Mouse (Mus musculus) midbrain, embryonic 12.5 days (tissue): ENCODE measurements around the gene Ptprf. TPM values are rescaled to one million over a fixed set of nuclear protein-coding genes. Genes with fewer than 3 reads are reported as not detected.

Source experiments
- ATAC-seq: fragments of 200-750 bp; cut with Nextera tagmentation; 2 replicates; pipeline ENCODE4 v1.8.0; 2017; ENCODE audit warnings: low read depth, moderate TSS enrichment, moderate library complexity; ENCODE audit not compliant: low FRiP score
- H3K27ac ChIP-seq: fragments of 300-500 bp; sonication (generic); replicated peaks from 2 replicates; pipeline ENCODE4 v1.5.1; 2016; ENCODE audit warnings: mild to moderate bottlenecking
- H3K27me3 ChIP-seq: fragments of 300-500 bp; sonication (generic); 2 replicates; pipeline ENCODE4 v1.6.1; 2016; ENCODE audit warnings: mild to moderate bottlenecking
- H3K36me3 ChIP-seq: fragments of 300-500 bp; sonication (generic); 2 replicates; pipeline ENCODE4 v1.6.1; 2016
- H3K4me1 ChIP-seq: fragments of 300-500 bp; sonication (generic); 2 replicates; pipeline ENCODE4 v1.6.1; 2016
- H3K4me2 ChIP-seq: fragments of 300-500 bp; sonication (generic); replicated peaks from 2 replicates; pipeline ENCODE4 v1.6.1; 2016; ENCODE audit warnings: mild to moderate bottlenecking, moderate library complexity
- H3K4me3 ChIP-seq: fragments of 300-500 bp; sonication (generic); 2 replicates; pipeline ENCODE4 v1.5.1; 2016; ENCODE audit warnings: mild to moderate bottlenecking
- H3K9ac ChIP-seq: fragments of 300-500 bp; sonication (generic); replicated peaks from 2 replicates; pipeline ENCODE4 v1.6.1; 2016; ENCODE audit warnings: mild to moderate bottlenecking, moderate library complexity
- H3K9me3 ChIP-seq: fragments of 300-500 bp; sonication (generic); 2 replicates; pipeline ENCODE4 v1.6.1; 2016; ENCODE audit warnings: mild to moderate bottlenecking
- WGBS: fragments of 180-500 bp; shearing (Covaris S2); methylation state at CpG from one replicate; pipeline ENCODE4 v1.1.7; 2016; 5-methylcytosine and 5-hydroxymethylcytosine counted together
- polyA plus RNA-seq: library from polyadenylated mRNA; unstranded; fragments of >200 nt; fragmentation: Nextera tagmentation; extraction: Ambion mirVana; gene quantifications from 2 replicates; pipeline ENCODE4 v1.2.1, GENCODE M21; 2016

Gene Ptprf
- polyA plus RNA-seq, 1 experiment from 2014 or later: 113 TPM

DNA sequence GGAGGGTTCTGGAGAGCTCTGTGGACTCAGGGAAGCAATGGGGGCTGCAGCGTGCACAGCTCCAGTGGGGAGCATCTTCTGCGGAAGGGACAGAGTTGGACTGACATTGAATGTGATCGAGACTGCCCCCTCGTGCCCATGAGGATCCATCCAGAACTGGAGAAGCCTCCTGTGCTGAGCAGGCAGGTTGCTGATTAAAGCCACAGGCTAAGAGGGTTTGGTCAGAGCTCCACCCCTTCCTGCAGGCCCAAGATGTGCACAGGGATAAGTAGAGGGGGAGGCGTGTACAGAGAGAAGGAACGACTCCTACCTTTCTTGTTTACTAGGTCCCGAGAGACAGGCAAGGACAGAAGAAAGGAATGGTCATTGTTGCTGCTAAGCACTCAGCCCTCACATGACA, 69.9 kb downstream of the Ptprf start:
- no peaks in the 10 kb centered on the region for H3K9me3 ChIP-seq
- peaks cover 99% of the 10 kb centered on the region for H3K36me3 ChIP-seq
- H3K4me2 ChIP-seq: no peak overlapping the region
- ATAC-seq: no peak
- WGBS: 83% methylated on average over 7 of the region's 7 CpGs
- H3K9ac ChIP-seq: no peak overlapping the region
- H3K27me3 ChIP-seq: no peaks in the 10 kb centered on the region
- H3K4me3 ChIP-seq: no peak overlapping the region
- H3K4me1 ChIP-seq: no peaks in the 10 kb centered on the region
- H3K27ac ChIP-seq: no peak overlapping the region

GRCm38 (mm10) chr4:118220756-118221155, 70.4 kb downstream of the Ptprf start:
- Histone ChIP-seq H3K9me3 (no peaks in the 10 kb centered on the region), H3K36me3 (peaks cover 99% of the 10 kb centered on the region)
- WGBS: 95% methylated on average over 9 of the region's 9 CpGs

DNA sequence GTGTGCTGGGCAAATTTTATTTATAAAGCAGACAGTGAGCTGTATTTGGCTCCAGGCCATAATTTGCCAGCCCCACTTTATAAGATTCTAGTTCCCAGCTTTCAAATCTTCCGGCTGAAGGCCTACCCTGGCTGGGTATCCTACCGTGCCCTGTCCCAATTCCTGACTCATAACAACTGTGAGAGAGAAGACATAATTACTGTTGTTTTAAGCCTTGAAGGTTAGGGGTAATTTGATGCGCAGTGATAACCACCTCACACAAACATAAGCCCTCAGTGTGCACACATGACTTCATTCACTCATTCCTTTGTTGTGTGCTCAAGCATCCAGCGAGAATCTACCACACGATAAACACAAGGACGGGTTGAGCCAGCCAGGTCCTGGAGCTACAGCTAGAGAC, 71.7 kb downstream of the Ptprf start:
- WGBS: 88% methylated on average over 6 of the region's 6 CpGs

More at GRCm38 (mm10) chr4:118220756-118221155, 70.4 kb downstream of the Ptprf start:
- Histone ChIP-seq H3K4me3 (no peak overlapping the region), H3K27ac (no peak overlapping the region), H3K9ac (no peak overlapping the region), H3K4me1 (no peaks in the 10 kb centered on the region), H3K4me2 (no peak overlapping the region), H3K27me3 (no peaks in the 10 kb centered on the region)
- no peak for ATAC-seq

DNA sequence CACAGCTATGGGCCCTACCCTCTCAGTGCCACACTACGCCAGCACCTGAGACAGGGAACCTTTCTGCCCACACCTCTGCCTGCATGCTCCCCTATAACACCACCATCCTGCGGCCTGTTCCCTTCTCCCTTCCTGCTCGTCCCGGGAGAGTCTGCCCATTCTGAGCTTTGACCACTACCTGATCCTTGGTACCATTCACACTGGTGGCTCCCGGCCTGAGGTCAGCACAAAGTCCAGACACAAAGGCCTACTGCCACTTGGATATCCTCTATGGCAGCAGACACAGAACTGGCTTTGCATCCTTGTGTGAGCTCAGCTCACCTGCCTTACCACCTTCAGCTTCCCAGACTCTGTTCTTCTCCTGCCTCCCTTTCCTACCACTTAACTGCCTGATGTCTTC, 72.7 kb downstream of the Ptprf start:
- H3K4me1 ChIP-seq: no peaks in the 10 kb centered on the region
- 0 out of 2 replicates have a peak overlapping the region, but pooled peaks have one; percentile 10 for H3K27ac ChIP-seq
- no peak for ATAC-seq
- no peaks in the 10 kb centered on the region for H3K9me3 ChIP-seq
- no peak overlapping the region for H3K4me2 ChIP-seq
- no peaks in the 10 kb centered on the region for H3K27me3 ChIP-seq
- H3K4me3 ChIP-seq: no peak overlapping the region
- 87% methylated on average over 5 of the region's 5 CpGs for WGBS
- H3K36me3 ChIP-seq: peaks cover 99% of the 10 kb centered on the region
- H3K9ac ChIP-seq: no peak overlapping the region

More for the DNA sequence above, 71.7 kb downstream of the Ptprf start:
- ATAC-seq: no peak
- H3K4me1 ChIP-seq: no peaks in the 10 kb centered on the region
- peaks cover 99% of the 10 kb centered on the region for H3K36me3 ChIP-seq
- no peaks in the 10 kb centered on the region for H3K9me3 ChIP-seq
- no peak overlapping the region for H3K4me3 ChIP-seq
- no peak overlapping the region for H3K27ac ChIP-seq
- no peak overlapping the region for H3K9ac ChIP-seq
- H3K4me2 ChIP-seq: no peak overlapping the region
- no peaks in the 10 kb centered on the region for H3K27me3 ChIP-seq

DNA sequence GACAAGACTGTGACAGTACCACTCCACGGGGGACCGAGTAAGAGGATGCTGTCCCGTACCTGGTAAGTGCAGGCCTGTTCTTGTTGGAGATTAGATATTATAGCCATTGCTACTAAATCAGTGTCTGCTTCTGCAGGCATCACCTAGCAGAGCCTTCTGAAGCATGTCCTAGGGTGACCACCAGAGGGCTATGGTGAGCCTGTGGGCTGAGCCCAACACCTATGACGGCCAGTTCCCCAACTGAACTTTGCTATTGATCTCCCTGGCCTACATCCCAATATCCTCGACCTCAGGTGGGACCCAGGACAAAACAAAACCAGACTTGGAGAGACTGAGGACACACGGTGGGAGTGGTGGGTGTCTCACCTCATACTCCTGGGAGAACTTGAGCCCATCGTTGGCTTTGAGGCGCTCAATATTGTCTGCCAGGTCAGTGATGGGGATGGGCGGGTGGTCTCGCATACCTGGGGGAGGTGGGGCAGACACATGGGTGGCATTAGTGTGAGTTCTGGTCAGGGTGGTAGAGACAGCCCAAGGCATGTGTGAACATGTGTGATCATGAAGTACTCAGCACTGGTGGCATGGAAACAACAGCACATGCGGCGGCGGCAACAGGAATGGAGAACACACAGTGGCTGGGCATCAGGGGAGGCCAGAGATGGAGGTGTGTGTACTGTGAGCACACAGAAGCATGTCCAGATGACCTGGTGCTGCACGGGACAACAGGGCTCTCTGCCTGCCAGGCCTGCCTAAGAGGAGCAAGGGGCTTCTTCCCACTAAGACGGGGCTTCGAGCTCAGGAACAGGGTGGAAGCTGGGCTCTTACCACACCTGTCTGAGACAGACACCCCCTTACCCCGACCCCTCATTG, 74.2 kb downstream of the Ptprf start:
- Histone ChIP-seq H3K4me3 (no peak overlapping the region), H3K9ac (no peak overlapping the region), H3K4me2 (no peak overlapping the region), H3K27me3 (no peaks in the 10 kb centered on the region), H3K9me3 (no peaks in the 10 kb centered on the region), H3K27ac (no peak overlapping the region), H3K4me1 (no peaks in the 10 kb centered on the region), H3K36me3 (peaks cover 99% of the 10 kb centered on the region)
- peak; percentile 44; the same call in 1 of the 2 replicates for ATAC-seq
- WGBS: 85% methylated on average over 17 of the region's 17 CpGs

GRCm38 (mm10) chr4:118214891-118215290, 76.3 kb downstream of the Ptprf start:
- ATAC-seq: no peak
- Histone ChIP-seq H3K9me3 (no peaks in the 10 kb centered on the region), H3K4me1 (no peaks in the 10 kb centered on the region), H3K36me3 (peaks cover 99% of the 10 kb centered on the region), H3K4me3 (no peak overlapping the region), H3K4me2 (no peak overlapping the region), H3K9ac (no peak overlapping the region), H3K27ac (no peak overlapping the region), H3K27me3 (no peaks in the 10 kb centered on the region)
- WGBS: 95% methylated on average over 1 of the region's 1 CpGs

GRCm38 (mm10) chr4:118206918-118207640, 84.1 kb downstream of the Ptprf start:
- peak overlapping the region; percentile 39; the same call in 1 of the 2 replicates for H3K27ac ChIP-seq
- no peak overlapping the region for H3K4me3 ChIP-seq
- H3K4me2 ChIP-seq: no peak overlapping the region
- peak; percentile 35; the same call in 1 of the 2 replicates for ATAC-seq
- no peaks in the 10 kb centered on the region for H3K27me3 ChIP-seq
- 57% methylated on average over 10 of the region's 10 CpGs for WGBS
- H3K9me3 ChIP-seq: no peaks in the 10 kb centered on the region
- peaks cover 5% of the 10 kb centered on the region for H3K4me1 ChIP-seq
- no peak overlapping the region for H3K9ac ChIP-seq
- H3K36me3 ChIP-seq: peaks cover 45% of the 10 kb centered on the region

DNA sequence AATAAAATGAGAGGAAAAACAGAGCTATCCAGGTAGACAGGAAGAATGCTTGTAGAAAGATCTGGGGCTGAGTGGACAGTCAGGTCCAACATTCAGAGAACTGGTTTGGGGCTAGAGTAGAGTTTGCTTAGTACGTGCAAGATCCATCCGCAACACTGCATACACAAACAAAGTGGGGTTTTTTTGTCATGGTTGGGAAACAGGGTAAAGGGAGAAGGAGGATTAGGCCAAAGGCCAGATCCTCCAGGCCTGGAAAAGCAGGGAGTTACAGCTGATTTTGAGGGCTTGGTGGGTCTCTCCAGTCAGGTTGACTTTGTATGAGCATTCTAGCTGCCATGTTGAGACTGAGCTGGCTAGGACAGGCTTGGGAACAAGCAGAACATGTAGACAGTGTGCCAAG, 85.3 kb downstream of the Ptprf start:
- no peak for ATAC-seq
- H3K4me2 ChIP-seq: no peak overlapping the region
- H3K4me3 ChIP-seq: no peak overlapping the region
- 90% methylated on average over 2 of the region's 2 CpGs for whole genome bisulfite sequencing
- H3K9ac ChIP-seq: no peak overlapping the region
- peaks cover 33% of the 10 kb centered on the region for H3K36me3 ChIP-seq
- peaks cover 5% of the 10 kb centered on the region for H3K4me1 ChIP-seq
- H3K27me3 ChIP-seq: no peaks in the 10 kb centered on the region
- no peak overlapping the region for H3K27ac ChIP-seq
- H3K9me3 ChIP-seq: no peaks in the 10 kb centered on the region

DNA sequence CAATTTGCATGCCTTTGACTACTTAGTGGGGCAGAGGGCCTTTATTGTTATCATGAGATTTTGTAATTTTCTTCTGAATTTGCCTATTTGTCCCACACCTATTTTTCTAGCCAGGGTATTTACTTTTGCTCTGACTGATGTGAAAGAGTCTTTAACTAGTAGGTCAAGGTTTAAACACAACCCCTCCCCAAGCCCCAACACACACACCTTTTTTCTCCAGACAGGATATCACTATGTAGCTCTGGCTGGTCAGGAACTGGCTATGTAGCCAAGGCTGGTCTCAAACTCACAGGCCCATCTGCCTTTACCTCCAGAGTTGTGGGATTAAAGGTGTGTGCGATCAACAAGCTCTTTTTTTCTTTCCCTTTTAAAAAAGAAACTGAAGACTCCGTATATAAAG, 92.1 kb downstream of the Ptprf start:
- H3K27me3 ChIP-seq: no peaks in the 10 kb centered on the region
- 92% methylated on average over 2 of the region's 2 CpGs for WGBS
- H3K36me3 ChIP-seq: no peaks in the 10 kb centered on the region
- ATAC-seq: no peak
- no peak overlapping the region for H3K27ac ChIP-seq
- no peaks in the 10 kb centered on the region for H3K9me3 ChIP-seq
- H3K9ac ChIP-seq: no peak overlapping the region
- no peak overlapping the region for H3K4me2 ChIP-seq
- H3K4me1 ChIP-seq: no peaks in the 10 kb centered on the region
- no peak overlapping the region for H3K4me3 ChIP-seq

GRCm38 (mm10) chr4:118198606-118199005, 92.6 kb downstream of the Ptprf start:
- no peak overlapping the region for H3K4me3 ChIP-seq
- no peak overlapping the region for H3K4me2 ChIP-seq
- no peaks in the 10 kb centered on the region for H3K4me1 ChIP-seq
- no peak overlapping the region for H3K9ac ChIP-seq
- no peak for ATAC-seq
- no peak overlapping the region for H3K27ac ChIP-seq
- H3K9me3 ChIP-seq: no peaks in the 10 kb centered on the region
- no peaks in the 10 kb centered on the region for H3K27me3 ChIP-seq
- H3K36me3 ChIP-seq: no peaks in the 10 kb centered on the region
- WGBS: 86% methylated on average over 3 of the region's 3 CpGs

- Histone ChIP-seq H3K4me3 (no peak overlapping the region), H3K4me1 (no peaks in the 10 kb centered on the region), H3K9me3 (no peaks in the 10 kb centered on the region), H3K36me3 (no peaks in the 10 kb centered on the region), H3K9ac (no peak overlapping the region), H3K4me2 (no peak overlapping the region), H3K27ac (no peak overlapping the region), H3K27me3 (no peaks in the 10 kb centered on the region)
- no peak for ATAC-seq
- WGBS: 93% methylated on average over 10 of the region's 10 CpGs
Observed at GRCm38 (mm10) chr4:118196185-118196584, 95.0 kb downstream of the Ptprf start.
